Mouse (Mus musculus) thymus, postnatal 36 days (tissue): ENCODE measurements around the gene Fxyd2.

Experiments used
- DNase-seq, 2 experiments: peaks; one replicate each; pipeline ENCODE4 v3.0.0; 2022; ENCODE audit warnings: mixed read lengths in 2 of 2

The Fxyd2 gene

GRCm38 (mm10) chr9:45395218-45395617, 4.3 kb upstream of the Fxyd2 start:
- DNase-seq: no peak

DNA sequence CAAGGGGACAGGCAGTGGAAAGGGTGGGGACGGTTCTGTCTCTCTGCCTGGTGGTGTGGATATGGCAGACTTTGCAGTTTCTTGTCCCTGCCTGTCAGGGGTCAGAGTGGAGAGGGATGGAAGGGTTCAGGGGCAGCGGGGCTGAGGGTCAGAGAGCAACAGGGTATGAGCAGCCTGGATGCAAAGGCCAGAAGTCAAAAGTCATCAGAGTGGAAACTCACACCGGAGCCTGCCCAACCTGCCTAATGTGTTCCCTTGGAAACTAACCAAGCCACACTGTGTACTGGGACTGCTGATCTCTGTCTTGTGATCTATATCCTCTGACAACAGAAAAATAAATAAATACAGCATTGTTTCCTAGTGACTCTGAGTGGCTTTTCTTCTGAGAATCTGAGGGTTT, 3.7 kb upstream of the Fxyd2 start:
- DNase-seq: no peak

- DNase-seq: no peak
Observed at GRCm38 (mm10) chr9:45398336-45398735, 1.1 kb upstream of the Fxyd2 start.

DNA sequence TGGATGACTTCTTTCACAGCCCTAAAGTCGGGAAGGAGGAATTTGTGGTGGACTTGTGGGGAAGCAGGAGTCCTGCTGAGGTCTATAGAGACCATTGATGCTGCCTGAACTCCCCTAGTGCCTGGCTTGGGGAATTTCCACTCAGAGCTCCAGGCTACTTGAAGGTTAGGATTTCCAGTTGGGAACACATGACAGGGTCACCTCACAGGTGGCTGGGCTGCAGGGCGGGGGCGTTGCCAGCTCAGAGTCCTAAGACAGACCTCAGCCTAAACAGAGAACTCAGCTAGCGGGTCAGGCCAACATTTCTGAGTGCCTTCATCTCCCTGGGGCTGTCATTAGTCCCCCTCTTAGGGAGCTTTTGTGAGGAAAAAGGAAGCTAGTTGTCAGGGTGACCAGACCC, 2.4 kb downstream of the Fxyd2 start:
- no peak for DNase-seq

DNA sequence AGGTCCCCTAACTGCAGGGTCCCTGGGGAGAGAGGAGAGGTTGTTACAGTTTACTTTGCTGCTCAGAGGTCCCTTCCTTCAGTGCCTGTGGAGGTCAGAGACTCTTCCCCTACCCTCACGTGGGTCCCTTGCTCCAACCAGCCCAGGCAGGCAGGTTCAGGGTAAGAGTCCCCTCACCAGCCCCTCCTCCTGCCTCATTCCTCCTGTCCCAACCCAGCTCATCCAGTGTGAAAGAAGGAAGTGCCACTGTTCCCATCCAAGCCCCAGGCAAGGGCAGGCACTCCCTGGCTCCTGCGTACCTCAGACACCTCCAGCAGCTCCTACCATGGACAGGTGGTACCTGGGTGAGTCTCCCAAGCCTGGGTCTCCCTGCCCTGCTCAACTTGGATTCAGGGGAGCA, 3.5 kb downstream of the Fxyd2 start:
- DNase-seq: no peak

DNA sequence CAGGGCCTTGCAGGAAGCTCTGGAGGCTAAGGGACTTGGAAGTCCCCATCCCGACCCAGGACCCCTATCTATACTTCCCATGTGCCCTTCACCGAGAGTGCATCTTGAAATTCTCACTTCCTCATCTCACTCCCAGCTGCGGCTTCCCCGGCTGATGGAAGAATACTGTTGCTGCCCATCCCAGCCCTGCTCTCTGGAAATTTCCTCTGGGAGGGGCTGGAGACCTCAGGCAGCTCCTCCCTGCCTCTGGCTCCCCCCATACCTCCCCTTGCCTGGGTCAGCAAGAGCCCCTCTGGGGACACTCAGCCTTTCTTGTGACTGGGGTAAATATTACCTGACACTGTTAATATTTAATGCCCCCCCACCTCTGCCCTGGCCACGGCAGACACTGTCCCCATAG, 6.2 kb downstream of the Fxyd2 start:
- no peak for DNase-seq

GRCm38 (mm10) chr9:45406808-45407207, 7.3 kb downstream of the Fxyd2 start:
- no peak for DNase-seq

GRCm38 (mm10) chr9:45407706-45408675, 8.5 kb downstream of the Fxyd2 start:
- peak; percentile 59 to 65 for DNase-seq

GRCm38 (mm10) chr9:45410193-45410592, 10.7 kb downstream of the Fxyd2 start:
- DNase-seq: no peak

DNA sequence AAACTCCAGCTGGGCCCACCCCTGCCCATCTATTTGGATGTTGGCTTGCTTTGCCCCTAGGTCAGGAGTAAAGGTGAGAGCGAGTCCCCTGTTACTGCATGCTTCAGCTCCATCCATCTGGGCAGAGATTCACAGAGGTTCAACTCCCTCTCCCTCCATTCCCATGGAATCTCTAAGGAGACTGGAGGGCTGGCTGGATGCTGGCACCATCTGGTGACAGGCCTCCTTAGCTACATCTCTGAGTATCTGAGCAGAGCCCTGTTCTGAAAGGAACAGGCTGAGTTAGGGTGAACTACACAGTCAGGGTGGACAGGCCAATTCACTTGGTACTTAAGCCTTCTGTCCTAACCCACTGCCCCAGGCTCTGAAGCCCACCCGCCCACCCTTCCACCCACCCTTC, 11.1 kb downstream of the Fxyd2 start:
- no peak for DNase-seq

DNA sequence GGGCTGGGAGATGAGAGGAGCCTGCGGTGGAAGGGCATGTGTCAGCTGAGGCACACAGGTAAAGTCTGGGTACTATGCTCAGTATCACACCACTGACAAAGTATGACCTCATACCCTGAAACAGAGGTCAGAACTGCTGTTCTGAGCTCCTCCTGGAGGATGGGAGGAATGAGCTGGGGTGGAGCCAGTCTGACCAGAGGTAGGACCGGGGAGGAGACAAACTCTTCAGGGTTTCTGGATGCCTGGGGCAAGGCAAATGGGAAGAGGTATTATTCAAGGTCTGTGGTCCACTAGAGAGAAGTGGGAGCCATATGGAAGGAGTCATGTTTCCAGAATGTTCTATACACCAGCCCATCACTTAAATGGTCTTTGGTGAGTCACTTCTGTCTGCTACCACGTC, 11.6 kb downstream of the Fxyd2 start:
- DNase-seq: no peak

GRCm38 (mm10) chr9:45411803-45412202, 12.3 kb downstream of the Fxyd2 start:
- no peak for DNase-seq

DNA sequence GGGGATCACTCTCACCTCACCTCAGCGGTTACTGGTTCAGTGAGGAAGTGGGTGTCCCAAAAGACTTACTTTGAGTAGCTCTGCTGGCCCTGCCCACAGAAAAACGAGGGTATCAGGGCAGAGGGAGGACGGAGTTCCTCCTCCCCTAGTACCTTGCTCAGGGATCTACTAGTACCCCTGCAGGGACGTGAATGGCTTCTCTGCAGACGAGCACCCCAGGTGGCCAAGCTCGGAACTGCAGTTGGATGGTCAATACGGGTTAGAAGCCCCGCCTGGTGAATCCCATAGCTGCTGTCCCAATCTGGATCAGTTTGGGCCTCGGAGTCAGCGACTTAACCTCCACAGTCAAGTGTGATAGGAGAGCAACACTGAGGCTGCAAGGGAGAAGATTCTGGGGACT, 12.8 kb downstream of the Fxyd2 start:
- DNase-seq: peak; percentile 86 to 91

GRCm38 (mm10) chr9:45412700-45413477, 13.4 kb downstream of the Fxyd2 start:
- DNase-seq: no peak

DNA sequence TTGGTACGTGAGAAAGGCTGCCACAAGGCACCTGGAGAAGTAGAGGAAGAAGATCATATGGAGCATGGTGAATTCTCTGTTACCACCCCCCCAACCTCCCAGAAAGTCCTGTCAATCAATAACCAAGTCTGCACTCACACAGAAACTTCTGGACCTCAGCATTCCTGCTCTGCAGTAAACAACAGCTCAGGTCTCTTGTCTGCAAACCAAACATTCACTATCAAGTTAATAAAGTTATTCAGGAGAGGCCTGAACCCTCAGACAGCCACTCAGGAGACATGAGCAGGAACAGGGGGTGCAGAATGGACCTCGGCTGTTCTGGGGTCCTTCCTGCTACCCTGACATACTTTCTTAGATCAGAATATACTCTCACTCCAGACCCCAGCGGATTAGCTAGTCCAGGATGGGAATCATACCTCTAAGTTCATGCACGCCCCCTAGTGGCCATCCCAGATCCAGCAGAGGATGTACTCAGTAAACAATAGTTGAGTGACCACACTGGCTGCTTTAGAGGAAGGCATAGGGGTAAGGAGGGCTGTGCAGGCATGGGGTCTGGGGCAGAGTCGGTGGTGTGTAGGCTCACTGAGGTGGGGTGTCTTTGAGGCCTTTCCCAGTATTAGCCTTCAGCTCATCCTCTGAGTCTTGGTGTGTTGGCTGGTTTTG, 14.1 kb downstream of the Fxyd2 start:
- peak; percentile 42 to 47 for DNase-seq

GRCm38 (mm10) chr9:45415912-45416311, 16.4 kb downstream of the Fxyd2 start:
- peak in 1 of 2 experiments; percentile 20 for DNase-seq

DNA sequence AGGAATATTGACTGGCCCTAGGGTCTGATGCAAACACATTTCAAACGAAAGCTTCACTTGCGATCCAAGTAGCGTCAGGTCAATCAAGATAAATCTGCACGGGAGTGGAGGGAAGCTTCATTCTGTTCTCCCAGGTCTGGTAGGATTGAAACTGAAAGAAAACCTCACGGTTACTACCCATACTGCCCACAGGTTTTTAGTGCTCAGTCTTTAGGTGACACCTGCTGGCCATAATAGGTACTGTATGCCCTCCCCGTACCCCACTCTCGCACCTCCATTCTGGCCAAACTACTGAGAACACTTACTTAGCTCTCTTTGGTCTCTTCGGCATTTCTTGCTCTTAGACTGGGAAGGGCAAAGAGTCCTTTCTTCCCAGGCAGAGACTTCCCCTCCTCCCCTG, 17.8 kb downstream of the Fxyd2 start:
- peak; percentile 60 to 69 for DNase-seq

DNA sequence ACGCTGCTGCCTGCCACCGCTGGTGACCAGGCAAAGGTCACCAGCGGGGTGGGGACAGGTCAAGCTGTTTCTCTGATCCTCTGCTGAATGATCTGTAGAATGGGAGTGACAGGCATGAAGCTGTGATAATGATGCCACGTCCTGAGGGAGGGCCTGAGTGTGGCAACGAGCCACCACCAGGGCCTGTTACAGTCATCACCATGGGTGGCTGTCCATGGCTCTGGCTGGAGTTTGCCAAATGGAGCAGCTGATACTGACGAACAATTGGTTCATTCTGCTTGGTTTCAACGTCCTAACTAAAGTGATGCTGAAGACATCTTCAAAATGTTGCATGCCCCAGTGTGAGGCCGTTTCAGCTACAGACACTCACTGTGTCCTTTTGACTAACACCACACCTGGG, 18.8 kb downstream of the Fxyd2 start:
- no peak for DNase-seq

GRCm38 (mm10) chr9:45421209-45421608, 21.7 kb downstream of the Fxyd2 start:
- DNase-seq: peak; percentile 37

DNA sequence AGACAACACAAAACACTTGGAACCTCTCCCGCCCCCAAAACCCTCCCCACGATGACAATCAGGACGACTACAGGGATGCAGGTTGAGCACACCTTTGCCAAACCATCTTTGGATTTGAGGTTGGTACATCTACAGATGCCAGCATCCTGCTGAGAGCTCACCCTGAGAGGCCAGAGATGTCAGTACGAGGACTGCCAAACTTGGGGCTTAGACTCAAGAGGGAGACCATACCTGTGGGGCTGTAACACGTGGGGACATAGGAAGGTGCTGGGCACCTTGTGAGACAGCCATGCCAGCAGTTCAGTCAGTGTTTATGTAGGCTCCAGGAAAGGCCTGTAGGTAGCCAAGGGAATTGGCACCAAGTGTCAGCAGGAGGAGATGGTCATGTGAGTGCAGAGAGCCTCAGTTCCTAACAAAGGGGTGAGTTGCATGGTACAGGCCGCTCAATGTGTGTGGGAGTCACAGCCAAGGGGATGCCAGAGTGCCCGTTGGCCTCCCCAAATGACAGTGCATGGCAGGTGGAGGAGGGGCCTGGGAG, 23.4 kb downstream of the Fxyd2 start:
- DNase-seq: no peak

- no peak for DNase-seq
Observed at GRCm38 (mm10) chr9:45426456-45426855, 27.0 kb downstream of the Fxyd2 start, which contains the start of gene Dscaml1. TSS of gene Dscaml1 (plus strand) at chr9:45426628.

DNA sequence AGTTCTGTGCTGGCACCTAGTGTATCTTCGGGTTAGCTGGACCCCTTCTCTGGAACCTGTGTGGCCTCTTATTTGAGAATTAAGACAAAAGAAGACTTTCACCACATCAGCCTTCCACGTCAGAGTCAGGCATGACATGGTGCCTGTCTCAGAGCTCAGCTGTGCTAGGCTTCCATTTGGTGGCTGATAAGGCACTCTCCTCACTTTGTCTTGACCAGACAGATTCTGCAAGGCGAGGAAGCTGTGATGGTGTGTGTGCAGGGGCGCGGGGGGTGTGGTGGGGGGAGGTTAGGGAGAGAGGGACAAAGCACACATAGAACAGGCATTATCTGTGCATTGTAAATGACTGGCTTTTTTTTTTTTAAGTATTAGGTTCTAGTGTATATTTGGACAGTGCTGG, 29.9 kb downstream of the Fxyd2 start:
- no peak for DNase-seq
